Mouse (Mus musculus): ENCODE results near the gene Pbx2.

Pbx2 gene

GRCm38 (mm10) chr17:34582528-34582927 lies 8.5 kb upstream of the Pbx2 start:
- no peak for DNase-seq (ENCODE audit: low read depth, low spot score)

- DNase-seq (ENCODE audit: low read depth, low spot score) = no peak
Observed at GRCm38 (mm10) chr17:34583397-34583796, 7.7 kb upstream of the Pbx2 start.

GRCm38 (mm10) chr17:34583819-34584218 lies 7.2 kb upstream of the Pbx2 start:
- no peak for DNase-seq (ENCODE audit: low read depth, low spot score)

GRCm38 (mm10) chr17:34585121-34585520 lies 5.9 kb upstream of the Pbx2 start:
- DNase-seq (ENCODE audit: low read depth, low spot score) = no peak

GRCm38 (mm10) chr17:34585877-34586771 lies 4.9 kb upstream of the Pbx2 start:
- DNase-seq (ENCODE audit: low read depth, low spot score) = no peak

- DNase-seq (ENCODE audit: low read depth, low spot score) = peak; percentile 74
Observed at GRCm38 (mm10) chr17:34586796-34587422, 4.2 kb upstream of the Pbx2 start.

- DNase-seq (ENCODE audit: low read depth, low spot score) = peak; percentile 92
Observed at GRCm38 (mm10) chr17:34587423-34587811, 3.6 kb upstream of the Pbx2 start.

- no peak for DNase-seq (ENCODE audit: low read depth, low spot score)
Observed at GRCm38 (mm10) chr17:34587814-34588213, 3.3 kb upstream of the Pbx2 start.

GRCm38 (mm10) chr17:34588767-34589166 lies 2.3 kb upstream of the Pbx2 start:
- DNase-seq (ENCODE audit: low read depth, low spot score) = no peak

GRCm38 (mm10) chr17:34589206-34589605 lies 1.9 kb upstream of the Pbx2 start:
- no peak for DNase-seq (ENCODE audit: low read depth, low spot score)

- no peak for DNase-seq (ENCODE audit: low read depth, low spot score)
Observed at GRCm38 (mm10) chr17:34589681-34590101, 1.4 kb upstream of the Pbx2 start, which contains the start of gene Gpsm3. Gpsm3 (plus strand) TSS chr17:34589806.

- no peak for DNase-seq (ENCODE audit: low read depth, low spot score)
Observed at GRCm38 (mm10) chr17:34590154-34590987, 695 bp upstream of the Pbx2 start.

- peak; percentile 79 for DNase-seq (ENCODE audit: low read depth, low spot score)
Observed at GRCm38 (mm10) chr17:34591994-34592375, 919 bp downstream of the Pbx2 start.

GRCm38 (mm10) chr17:34592581-34593549 lies 1.8 kb downstream of the Pbx2 start:
- no peak for DNase-seq (ENCODE audit: low read depth, low spot score)

- DNase-seq (ENCODE audit: low read depth, low spot score) = no peak
Observed at GRCm38 (mm10) chr17:34593752-34594525, 2.9 kb downstream of the Pbx2 start.

GRCm38 (mm10) chr17:34596098-34596497 lies 5.0 kb downstream of the Pbx2 start:
- DNase-seq (ENCODE audit: low read depth, low spot score) = no peak

GRCm38 (mm10) chr17:34597566-34598095 lies 6.6 kb downstream of the Pbx2 start, which contains the start of gene Ager:
Ager (plus strand) TSS chr17:34597862.
- DNase-seq (ENCODE audit: low read depth, low spot score) = no peak

GRCm38 (mm10) chr17:34599891-34600290 lies 8.8 kb downstream of the Pbx2 start:
- DNase-seq (ENCODE audit: low read depth, low spot score) = no peak

- no peak for DNase-seq (ENCODE audit: low read depth, low spot score)
Observed at GRCm38 (mm10) chr17:34601796-34602195, 10.7 kb downstream of the Pbx2 start.

Data from retina, postnatal 7 days (tissue).